ENCODE assay signal across 13 mouse cellular contexts in the genomic region with DNA sequence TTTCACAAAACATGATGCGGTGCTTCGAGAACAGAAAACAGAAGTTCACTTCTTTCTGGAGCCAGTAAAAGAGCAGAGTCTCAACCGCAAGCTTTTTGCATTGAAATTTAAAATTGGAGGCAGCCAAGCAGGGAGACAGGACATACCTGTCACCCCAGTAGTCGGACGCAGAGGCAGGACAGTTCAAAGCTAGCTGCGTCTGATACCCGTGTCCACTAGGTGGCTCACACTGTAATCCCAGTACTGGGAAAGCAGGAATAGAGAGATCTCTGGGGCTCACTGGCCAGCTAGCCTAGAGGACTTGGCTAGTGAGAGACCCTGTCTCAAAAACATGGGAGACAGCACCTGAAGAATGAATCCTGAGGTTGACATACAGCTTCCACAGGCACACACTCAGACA.
DNase-seq lines count a peak whose midpoint lies in the region; ATAC-seq and TF ChIP-seq lines count a peak whose summit lies in the region.
"Had no signal": no experiment of that assay in that cellular context is flagged by ENCODE, and none has a peak within 500 bp of the region (broad histone marks: within the 10 kb centered on the region; RNA-seq: fewer than 3 reads in every experiment).

No protein-coding gene starts in this region.

- no peaks in the 10 kb centered on the region for H3K9me3 ChIP-seq in liver, embryonic 12.5 days (replicated peaks)
- H3K9me3 ChIP-seq in forebrain, embryonic 13.5 days (replicated peaks) = no peaks in the 10 kb centered on the region
- H3K9me3 ChIP-seq: forebrain, embryonic 12.5 days; heart, embryonic 10.5 days; limb, embryonic 15.5 days; midbrain, embryonic 13.5 days had no signal

- no peak overlapping the region for H3K4me3 ChIP-seq in cerebellum, adult 2 months (replicated peaks; ENCODE audit: insufficient read depth, low read depth, low read length)
- H3K4me3 ChIP-seq in liver, adult 2 months (ENCODE audit: insufficient read depth, low read depth, low read length) = no peak overlapping the region
- no peak overlapping the region for H3K4me3 ChIP-seq in liver, embryonic 12.5 days
- no peak overlapping the region for H3K4me3 ChIP-seq in forebrain, embryonic 13.5 days
- H3K4me3 ChIP-seq: forebrain, embryonic 12.5 days; heart, embryonic 10.5 days; limb, embryonic 15.5 days; midbrain, embryonic 13.5 days had no signal

- H3K79me2 ChIP-seq in liver, adult 2 months (ENCODE audit: control insufficient read depth, insufficient read depth, low read length) = no peaks in the 10 kb centered on the region

- TF ChIP-seq CTCF in cerebellum, adult 2 months (IDR thresholded peaks at IDR 0.05; ENCODE audit: borderline replicate concordance, insufficient read depth, low read depth, low read length) = peak; percentile 52
- TF ChIP-seq CTCF in liver, adult 2 months (IDR thresholded peaks at IDR 0.05; ENCODE audit: low read depth, low read length) = peak; percentile 42

- no peak overlapping the region for H3K9ac ChIP-seq in liver, adult 2 months (ENCODE audit: low read depth, low read length)
- H3K9ac ChIP-seq in liver, embryonic 12.5 days = no peak overlapping the region
- no peak overlapping the region for H3K9ac ChIP-seq in forebrain, embryonic 13.5 days
- H3K9ac ChIP-seq: forebrain, embryonic 12.5 days; limb, embryonic 15.5 days; midbrain, embryonic 13.5 days had no signal

- H3K4me1 ChIP-seq in cerebellum, adult 2 months (ENCODE audit: control insufficient read depth, insufficient read depth, low read length) = peaks cover 9% of the 10 kb centered on the region
- peaks cover 12% of the 10 kb centered on the region for H3K4me1 ChIP-seq in liver, adult 2 months (ENCODE audit: control insufficient read depth, insufficient read depth, low read length)
- peaks cover 9% of the 10 kb centered on the region; the same call in 1 of the 2 replicates for H3K4me1 ChIP-seq in liver, embryonic 12.5 days
- no peaks in the 10 kb centered on the region for H3K4me1 ChIP-seq in forebrain, embryonic 13.5 days
- H3K4me1 ChIP-seq: forebrain, embryonic 12.5 days; limb, embryonic 15.5 days had no signal

- no peak overlapping the region for H3K27ac ChIP-seq in cerebellum, adult 2 months (ENCODE audit: insufficient read depth, low read length)
- no peak overlapping the region for H3K27ac ChIP-seq in liver, adult 2 months (replicated peaks; ENCODE audit: insufficient read depth, low read depth, low read length)
- no peak overlapping the region for H3K27ac ChIP-seq in liver, embryonic 12.5 days
- H3K27ac ChIP-seq in forebrain, embryonic 13.5 days = no peak overlapping the region
- H3K27ac ChIP-seq: forebrain, embryonic 12.5 days; limb, embryonic 15.5 days; midbrain, embryonic 13.5 days had no signal

- no peak for ATAC-seq in cerebellum, adult (ENCODE audit: insufficient number of reproducible peaks, low FRiP score, low TSS enrichment)
- ATAC-seq in liver, embryonic 12.5 days = no peak
- no peak for ATAC-seq in forebrain, embryonic 13.5 days
- ATAC-seq: midbrain, embryonic 13.5 days had no signal

- DNase-seq in cerebellum, adult 2 months = peak; percentile 49 to 54
- no peak for DNase-seq in liver, adult 2 months (ENCODE audit: extremely low read depth, low read depth, low spot score)
- peak; percentile 57 for DNase-seq in A20 (ENCODE audit: low read depth, low spot score)
- peak; percentile 18 for DNase-seq in embryo, embryonic 10.5 days (ENCODE audit: low spot score)
- no peak for DNase-seq in adrenal gland, postnatal 14 days
- DNase-seq: adrenal gland, adult 2 months had no signal

- no peak overlapping the region for H3K4me2 ChIP-seq in liver, embryonic 12.5 days
- H3K4me2 ChIP-seq in forebrain, embryonic 13.5 days = no peak overlapping the region
- H3K4me2 ChIP-seq: forebrain, embryonic 12.5 days; limb, embryonic 15.5 days; midbrain, embryonic 13.5 days had no signal

- TF ChIP-seq POLR2A in cerebellum, adult 2 months (IDR thresholded peaks at IDR 0.05; ENCODE audit: borderline replicate concordance, insufficient read depth, low read length) = no peak
- TF ChIP-seq POLR2A in liver, adult 2 months (IDR thresholded peaks at IDR 0.05; ENCODE audit: extremely low read depth, insufficient read depth, low read length) = no peak

- no peaks in the 10 kb centered on the region for H3K27me3 ChIP-seq in cerebellum, adult 2 months (ENCODE audit: control insufficient read depth, insufficient read depth, low read length)
- H3K27me3 ChIP-seq in liver, adult 2 months (ENCODE audit: control insufficient read depth, insufficient read depth, low read length) = peaks cover 4% of the 10 kb centered on the region; the same call in 1 of the 2 replicates
- no peaks in the 10 kb centered on the region for H3K27me3 ChIP-seq in liver, embryonic 12.5 days (replicated peaks)
- no peaks in the 10 kb centered on the region for H3K27me3 ChIP-seq in forebrain, embryonic 13.5 days
- H3K27me3 ChIP-seq: forebrain, embryonic 12.5 days; limb, embryonic 15.5 days; midbrain, embryonic 13.5 days had no signal

- 82% methylated on average over 7 of the region's 7 CpGs for WGBS in cerebellum, adult 2 months
- 87% methylated on average over 7 of the region's 7 CpGs for WGBS in liver, adult 2 months
- 77% methylated on average over 7 of the region's 7 CpGs for WGBS in liver, embryonic 12.5 days (ENCODE audit: insufficient replicate concordance)
- WGBS in forebrain, embryonic 13.5 days = 87% methylated on average over 7 of the region's 7 CpGs

- no peaks in the 10 kb centered on the region for H3K36me3 ChIP-seq in liver, adult 2 months (ENCODE audit: control insufficient read depth, insufficient read depth, low read length)
- no peaks in the 10 kb centered on the region for H3K36me3 ChIP-seq in liver, embryonic 12.5 days
- H3K36me3 ChIP-seq in forebrain, embryonic 13.5 days (ENCODE audit: poor library complexity, severe bottlenecking) = no peaks in the 10 kb centered on the region
- H3K36me3 ChIP-seq: forebrain, embryonic 12.5 days; limb, embryonic 15.5 days; midbrain, embryonic 13.5 days had no signal

Comparison
In these comparisons a context has a peak if more than half of its experiments do, and no peak if none do; other contexts are left out.
1. DNase-seq: peak in cerebellum, adult 2 months (2 of 2), A20 (single experiment) and embryo, embryonic 10.5 days (single experiment); none in liver, adult 2 months (single experiment) and adrenal gland, postnatal 14 days (single experiment).